Mouse (Mus musculus): ENCODE data around the gene Pigo. TPM values are rescaled to one million over a fixed set of nuclear protein-coding genes. Genes with fewer than 3 reads are reported as not detected.

The Pigo gene
- total RNA-seq (2014; rRNA removed) (27.7 and 33.4 TPM in 2 replicates), polyA plus RNA-seq (2015; fragmentation: Nextera tagmentation; extraction: Ambion mirVana) (20.8 and 22.1 TPM in 2 replicates)

- WGBS: 8% methylated on average over 42 of the region's 42 CpGs
- Histone ChIP-seq H3K27me3 (ENCODE audit: insufficient read depth, low read length) (no peaks in the 10 kb centered on the region), H3K4me3 (ENCODE audit: low read length) (peak within 1 kb of the TSS; percentile 48), H3K36me3 (ENCODE audit: insufficient read depth, low read length) (peaks cover 42% of the 10 kb centered on the region), H3K4me2 (ENCODE audit: low read depth, low read length) (peak within 1 kb of the TSS; percentile 75), H3K4me1 (ENCODE audit: insufficient read depth, low read length) (peaks cover 13% of the 10 kb centered on the region), H3K27ac (peak within 1 kb of the TSS; percentile 92), H3K9me3 (ENCODE audit: low read length) (no peaks in the 10 kb centered on the region), H3K9ac (replicated peaks; ENCODE audit: low read length) (peak within 1 kb of the TSS; percentile 50)
- DNase-seq (ENCODE audit: low spot score) (peak; percentile 97), ATAC-seq (peak; percentile 93)
- TF ChIP-seq CTCF (IDR thresholded peaks at IDR 0.05; ENCODE audit: low read depth): peak; percentile 87
Observed at GRCm38 (mm10) chr4:43025084-43025960, at the start of gene Pigo. Gene Pigo (minus strand): TSS chr4:43025819.

GRCm38 (mm10) chr4:43074923-43075322 lies 49.3 kb upstream of the Pigo start:
- DNase-seq (ENCODE audit: low spot score) (no peak), ATAC-seq (no peak)
- H3K4me1 ChIP-seq (ENCODE audit: insufficient read depth, low read length): no peaks in the 10 kb centered on the region
- no peaks in the 10 kb centered on the region for H3K36me3 ChIP-seq (ENCODE audit: insufficient read depth, low read length)
- H3K9ac ChIP-seq (replicated peaks; ENCODE audit: low read length): no peak overlapping the region
- no peak overlapping the region for H3K4me2 ChIP-seq (ENCODE audit: low read depth, low read length)
- no peaks in the 10 kb centered on the region for H3K27me3 ChIP-seq (ENCODE audit: insufficient read depth, low read length)
- no peak overlapping the region for H3K4me3 ChIP-seq (ENCODE audit: low read length)
- no peak for TF ChIP-seq CTCF (IDR thresholded peaks at IDR 0.05; ENCODE audit: low read depth)
- H3K9me3 ChIP-seq (ENCODE audit: low read length): no peaks in the 10 kb centered on the region
- H3K27ac ChIP-seq: no peak overlapping the region

GRCm38 (mm10) chr4:43065471-43065870 lies 39.9 kb upstream of the Pigo start:
- no peaks in the 10 kb centered on the region for H3K27me3 ChIP-seq (ENCODE audit: insufficient read depth, low read length)
- TF ChIP-seq CTCF (IDR thresholded peaks at IDR 0.05; ENCODE audit: low read depth): no peak
- peaks cover 3% of the 10 kb centered on the region; the same call in 1 of the 2 replicates for H3K4me1 ChIP-seq (ENCODE audit: insufficient read depth, low read length)
- WGBS: over 99% methylated on average over 4 of the region's 4 CpGs
- no peak overlapping the region for H3K27ac ChIP-seq
- H3K9me3 ChIP-seq (ENCODE audit: low read length): no peaks in the 10 kb centered on the region
- no peak overlapping the region for H3K4me2 ChIP-seq (ENCODE audit: low read depth, low read length)
- DNase-seq (ENCODE audit: low spot score) (no peak), ATAC-seq (no peak)
- H3K9ac ChIP-seq (replicated peaks; ENCODE audit: low read length): no peak overlapping the region
- H3K4me3 ChIP-seq (ENCODE audit: low read length): no peak overlapping the region
- H3K36me3 ChIP-seq (ENCODE audit: insufficient read depth, low read length): no peaks in the 10 kb centered on the region

- 35% methylated on average over 3 of the region's 3 CpGs for WGBS
- ATAC-seq: no peak
- H3K36me3 ChIP-seq (ENCODE audit: insufficient read depth, low read length): no peaks in the 10 kb centered on the region
- H3K27me3 ChIP-seq (ENCODE audit: insufficient read depth, low read length): no peaks in the 10 kb centered on the region
- H3K4me2 ChIP-seq (ENCODE audit: low read depth, low read length): peak overlapping the region; percentile 82; the same call in 1 of the 2 replicates
- no peak overlapping the region for H3K9ac ChIP-seq (replicated peaks; ENCODE audit: low read length)
- DNase-seq (ENCODE audit: low spot score): no peak
- H3K4me3 ChIP-seq (ENCODE audit: low read length): no peak overlapping the region
- peak; percentile 25 for TF ChIP-seq CTCF (IDR thresholded peaks at IDR 0.05; ENCODE audit: low read depth)
- H3K9me3 ChIP-seq (ENCODE audit: low read length): no peaks in the 10 kb centered on the region
- peaks cover 3% of the 10 kb centered on the region; the same call in 1 of the 2 replicates for H3K4me1 ChIP-seq (ENCODE audit: insufficient read depth, low read length)
- no peak overlapping the region for H3K27ac ChIP-seq
Observed at GRCm38 (mm10) chr4:43060286-43060685, 34.7 kb upstream of the Pigo start.

- Histone ChIP-seq H3K36me3 (ENCODE audit: insufficient read depth, low read length) (no peaks in the 10 kb centered on the region), H3K4me2 (ENCODE audit: low read depth, low read length) (peak overlapping the region; percentile 82), H3K9me3 (ENCODE audit: low read length) (no peaks in the 10 kb centered on the region), H3K4me1 (ENCODE audit: insufficient read depth, low read length) (peaks cover 3% of the 10 kb centered on the region; the same call in 1 of the 2 replicates), H3K9ac (replicated peaks; ENCODE audit: low read length) (peak overlapping the region; percentile 81; the same call in 1 of the 2 replicates), H3K4me3 (ENCODE audit: low read length) (peak overlapping the region; percentile 88), H3K27me3 (ENCODE audit: insufficient read depth, low read length) (no peaks in the 10 kb centered on the region), H3K27ac (no peak overlapping the region)
- DNase-seq (ENCODE audit: low spot score) (no peak), ATAC-seq (no peak)
- TF ChIP-seq CTCF (IDR thresholded peaks at IDR 0.05; ENCODE audit: low read depth): no peak
- 20% methylated on average over 3 of the region's 3 CpGs for WGBS
Observed at GRCm38 (mm10) chr4:43059697-43060096, 34.1 kb upstream of the Pigo start.

- peaks cover 3% of the 10 kb centered on the region; the same call in 1 of the 2 replicates for H3K4me1 ChIP-seq (ENCODE audit: insufficient read depth, low read length)
- peak; percentile 96 for DNase-seq (ENCODE audit: low spot score)
- no peak for TF ChIP-seq CTCF (IDR thresholded peaks at IDR 0.05; ENCODE audit: low read depth)
- no peaks in the 10 kb centered on the region for H3K9me3 ChIP-seq (ENCODE audit: low read length)
- H3K4me3 ChIP-seq (ENCODE audit: low read length): peak within 1 kb of the TSS; percentile 88
- peak within 1 kb of the TSS; percentile 82 for H3K4me2 ChIP-seq (ENCODE audit: low read depth, low read length)
- no peaks in the 10 kb centered on the region for H3K36me3 ChIP-seq (ENCODE audit: insufficient read depth, low read length)
- ATAC-seq: peak; percentile 97
- H3K9ac ChIP-seq (replicated peaks; ENCODE audit: low read length): peak within 1 kb of the TSS; percentile 81
- peak within 1 kb of the TSS; percentile 72 for H3K27ac ChIP-seq
- under 1% methylated on average over 88 of the region's 90 CpGs for WGBS
- H3K27me3 ChIP-seq (ENCODE audit: insufficient read depth, low read length): no peaks in the 10 kb centered on the region
Observed at GRCm38 (mm10) chr4:43058753-43059654, 33.4 kb upstream of the Pigo start, which contains the start of gene Unc13b. Gene Unc13b (plus strand): TSS chr4:43058953.
